In the genomic region with DNA sequence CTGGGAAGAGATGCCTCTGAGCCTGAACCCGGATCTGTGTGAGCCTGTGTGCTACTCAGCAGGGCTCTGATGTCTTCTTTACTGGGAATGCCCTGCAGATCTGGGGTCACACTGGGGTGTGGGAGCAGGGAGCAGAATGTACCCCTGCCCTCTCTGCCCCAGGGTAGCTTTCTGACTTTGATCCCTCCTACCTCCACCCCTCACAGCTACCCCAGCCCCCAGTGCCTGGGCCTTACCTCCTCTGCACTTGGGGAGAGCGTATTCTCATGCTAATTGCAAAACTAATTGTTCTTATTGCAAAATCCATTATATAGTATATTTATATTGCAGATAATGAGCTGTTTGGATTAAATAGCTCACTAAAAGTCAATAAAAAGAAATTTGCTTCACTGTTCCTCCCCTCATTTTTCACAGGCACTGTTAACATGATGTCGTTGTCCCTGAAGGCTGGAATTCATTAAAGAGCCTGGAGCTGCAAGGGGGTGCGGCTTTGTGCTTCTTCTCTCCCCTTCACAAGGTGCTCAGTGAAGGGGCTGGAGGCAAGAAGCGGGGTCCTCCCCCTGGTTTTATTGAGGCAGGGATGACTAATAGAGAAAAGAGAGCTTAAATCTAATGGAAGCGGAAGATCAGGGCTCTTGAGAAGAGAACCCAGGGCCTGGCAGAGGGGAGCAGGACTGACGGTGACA, we compare ENCODE assay signal across 26 mouse cellular contexts.
DNase-seq lines count a peak whose midpoint lies in the region; ATAC-seq and TF ChIP-seq lines count a peak whose summit lies in the region.
"Had no signal": no experiment of that assay in that cellular context is flagged by ENCODE, and none has a peak within 500 bp of the region (broad histone marks: within the 10 kb centered on the region; RNA-seq: fewer than 3 reads in every experiment).

No protein-coding gene starts in this region.

- WGBS in embryonic facial prominence, embryonic 11.5 days: 32% methylated on average over 7 of the region's 7 CpGs
- 29% methylated on average over 7 of the region's 7 CpGs for WGBS in embryonic facial prominence, embryonic 10.5 days
- 25% methylated on average over 7 of the region's 7 CpGs for WGBS in hindbrain, embryonic 12.5 days
- 23% methylated on average over 7 of the region's 7 CpGs for WGBS in hindbrain, embryonic 11.5 days
- 24% methylated on average over 7 of the region's 7 CpGs for WGBS in midbrain, embryonic 15.5 days
- 33% methylated on average over 7 of the region's 7 CpGs for WGBS in midbrain, postnatal 0 days
- WGBS in neural tube, embryonic 15.5 days: 17% methylated on average over 7 of the region's 7 CpGs

- ATAC-seq in embryonic facial prominence, embryonic 11.5 days (replicated peaks; ENCODE audit: insufficient number of reproducible peaks, low FRiP score, low TSS enrichment, low read depth): no peak
- ATAC-seq in hindbrain, embryonic 12.5 days (ENCODE audit: low FRiP score): 0 out of 2 replicates have a peak, but pooled peaks have one; percentile 22
- ATAC-seq in hindbrain, embryonic 11.5 days (ENCODE audit: low FRiP score): no peak
- no peak for ATAC-seq in midbrain, embryonic 15.5 days (replicated peaks)
- no peak for ATAC-seq in midbrain, postnatal 0 days (ENCODE audit: low FRiP score)
- ATAC-seq in neural tube, embryonic 15.5 days (ENCODE audit: low FRiP score): peak; percentile 45; the same call in 1 of the 2 replicates
- ATAC-seq: activated CD4-positive, CD25-positive, alpha-beta regulatory T cell, adult 4 months; forebrain, embryonic 13.5 days; inflammation-experienced regulatory T-cells, adult 6 months; intestine, embryonic 16.5 days had no signal

- DNase-seq in embryonic facial prominence, embryonic 11.5 days (ENCODE audit: low spot score): peak; percentile 20
- no peak for DNase-seq in embryonic facial prominence, embryonic 10.5 days (ENCODE audit: low spot score)
- DNase-seq in hindbrain, embryonic 11.5 days (ENCODE audit: low spot score): no peak
- no peak for DNase-seq in midbrain, postnatal 0 days (ENCODE audit: low spot score)
- no peak for DNase-seq in adrenal gland, postnatal 10 days
- DNase-seq: adrenal gland, adult 8-10 months; adrenal gland, postnatal 36 days; cerebellum, adult 11 months; cerebellum, adult 2 months; cerebellum, adult 9-11 months; cerebellum, postnatal 25 days; gastrocnemius, postnatal 25 days; heart, adult 18-20 months; heart, postnatal 10 days; heart, postnatal 36 days had no signal

- H3K4me3 ChIP-seq in embryonic facial prominence, embryonic 11.5 days (ENCODE audit: low read depth, low read length): no peak overlapping the region
- no peak overlapping the region for H3K4me3 ChIP-seq in embryonic facial prominence, embryonic 10.5 days
- H3K4me3 ChIP-seq in hindbrain, embryonic 12.5 days: no peak overlapping the region
- H3K4me3 ChIP-seq in hindbrain, embryonic 11.5 days (ENCODE audit: low read depth, low read length): no peak overlapping the region
- H3K4me3 ChIP-seq in midbrain, embryonic 15.5 days: no peak overlapping the region
- H3K4me3 ChIP-seq in midbrain, postnatal 0 days (ENCODE audit: low read depth, low read length): no peak overlapping the region
- no peak overlapping the region for H3K4me3 ChIP-seq in neural tube, embryonic 15.5 days (replicated peaks)
- H3K4me3 ChIP-seq: forebrain, embryonic 10.5 days; forebrain, embryonic 13.5 days; heart, embryonic 12.5 days; heart, embryonic 15.5 days; hindbrain, embryonic 15.5 days had no signal

- no peaks in the 10 kb centered on the region for H3K4me1 ChIP-seq in embryonic facial prominence, embryonic 11.5 days (ENCODE audit: control insufficient read depth, insufficient read depth, low read length)
- peaks cover 9% of the 10 kb centered on the region; the same call in 1 of the 2 replicates for H3K4me1 ChIP-seq in embryonic facial prominence, embryonic 10.5 days
- peaks cover 5% of the 10 kb centered on the region for H3K4me1 ChIP-seq in hindbrain, embryonic 12.5 days
- no peaks in the 10 kb centered on the region for H3K4me1 ChIP-seq in hindbrain, embryonic 11.5 days (replicated peaks; ENCODE audit: control insufficient read depth, insufficient read depth, low read length)
- peaks cover 8% of the 10 kb centered on the region for H3K4me1 ChIP-seq in midbrain, embryonic 15.5 days
- 0 out of 2 replicates have a peak, but pooled peaks cover 3% of the 10 kb centered on the region for H3K4me1 ChIP-seq in midbrain, postnatal 0 days (ENCODE audit: insufficient read depth, low read length)
- H3K4me1 ChIP-seq in neural tube, embryonic 15.5 days: peaks cover 14% of the 10 kb centered on the region; the same call in 1 of the 2 replicates
- H3K4me1 ChIP-seq: heart, embryonic 12.5 days; heart, embryonic 15.5 days had no signal

- no peak for TF ChIP-seq CTCF in midbrain, postnatal 0 days (IDR thresholded peaks at IDR 0.05)

- H3K36me3 ChIP-seq in embryonic facial prominence, embryonic 11.5 days (replicated peaks; ENCODE audit: control insufficient read depth, insufficient read depth, low read depth, low read length): no peaks in the 10 kb centered on the region
- no peaks in the 10 kb centered on the region for H3K36me3 ChIP-seq in embryonic facial prominence, embryonic 10.5 days (replicated peaks)
- no peaks in the 10 kb centered on the region for H3K36me3 ChIP-seq in hindbrain, embryonic 12.5 days
- no peaks in the 10 kb centered on the region for H3K36me3 ChIP-seq in hindbrain, embryonic 11.5 days (ENCODE audit: control insufficient read depth, insufficient read depth, low read length)
- no peaks in the 10 kb centered on the region for H3K36me3 ChIP-seq in midbrain, embryonic 15.5 days (replicated peaks)
- no peaks in the 10 kb centered on the region for H3K36me3 ChIP-seq in midbrain, postnatal 0 days (ENCODE audit: insufficient read depth, low read length)
- no peaks in the 10 kb centered on the region for H3K36me3 ChIP-seq in neural tube, embryonic 15.5 days
- H3K36me3 ChIP-seq: forebrain, embryonic 10.5 days; heart, embryonic 12.5 days; heart, embryonic 15.5 days; hindbrain, embryonic 15.5 days had no signal

- no peak overlapping the region for H3K27ac ChIP-seq in embryonic facial prominence, embryonic 11.5 days (replicated peaks; ENCODE audit: low read depth, low read length)
- no peak overlapping the region for H3K27ac ChIP-seq in embryonic facial prominence, embryonic 10.5 days (replicated peaks)
- H3K27ac ChIP-seq in hindbrain, embryonic 12.5 days: no peak overlapping the region; the same call in 1 of the 2 replicates
- no peak overlapping the region for H3K27ac ChIP-seq in hindbrain, embryonic 11.5 days (ENCODE audit: low read depth, low read length)
- H3K27ac ChIP-seq in midbrain, embryonic 15.5 days: peak overlapping the region; percentile 22; the same call in 1 of the 2 replicates
- H3K27ac ChIP-seq in midbrain, postnatal 0 days (ENCODE audit: low read depth, low read length): no peak overlapping the region
- peak overlapping the region; percentile 51 for H3K27ac ChIP-seq in neural tube, embryonic 15.5 days (replicated peaks)
- H3K27ac ChIP-seq: forebrain, embryonic 10.5 days; forebrain, embryonic 13.5 days; heart, embryonic 15.5 days; hindbrain, embryonic 15.5 days had no signal

- H3K9me3 ChIP-seq in embryonic facial prominence, embryonic 11.5 days (replicated peaks; ENCODE audit: control insufficient read depth, low read length): no peaks in the 10 kb centered on the region
- H3K9me3 ChIP-seq in embryonic facial prominence, embryonic 10.5 days: no peaks in the 10 kb centered on the region
- H3K9me3 ChIP-seq in hindbrain, embryonic 12.5 days (replicated peaks): no peaks in the 10 kb centered on the region
- H3K9me3 ChIP-seq in hindbrain, embryonic 11.5 days (ENCODE audit: control insufficient read depth, low read length): no peaks in the 10 kb centered on the region
- no peaks in the 10 kb centered on the region for H3K9me3 ChIP-seq in midbrain, embryonic 15.5 days
- H3K9me3 ChIP-seq in midbrain, postnatal 0 days (ENCODE audit: low read length): no peaks in the 10 kb centered on the region
- H3K9me3 ChIP-seq in neural tube, embryonic 15.5 days (replicated peaks): no peaks in the 10 kb centered on the region
- H3K9me3 ChIP-seq: forebrain, embryonic 10.5 days; forebrain, embryonic 13.5 days; heart, embryonic 12.5 days; heart, embryonic 15.5 days; hindbrain, embryonic 15.5 days had no signal

- H3K27me3 ChIP-seq in embryonic facial prominence, embryonic 11.5 days (ENCODE audit: control insufficient read depth, insufficient read depth, low read length): no peaks in the 10 kb centered on the region
- peaks cover 12% of the 10 kb centered on the region for H3K27me3 ChIP-seq in embryonic facial prominence, embryonic 10.5 days (replicated peaks; ENCODE audit: low read depth, poor library complexity, severe bottlenecking)
- H3K27me3 ChIP-seq in hindbrain, embryonic 12.5 days: peaks cover 9% of the 10 kb centered on the region
- no peaks in the 10 kb centered on the region for H3K27me3 ChIP-seq in hindbrain, embryonic 11.5 days (ENCODE audit: control insufficient read depth, insufficient read depth, low read length)
- 0 out of 2 replicates have a peak, but pooled peaks cover 2% of the 10 kb centered on the region for H3K27me3 ChIP-seq in midbrain, embryonic 15.5 days (replicated peaks)
- peaks cover 3% of the 10 kb centered on the region; the same call in 1 of the 2 replicates for H3K27me3 ChIP-seq in midbrain, postnatal 0 days (ENCODE audit: insufficient read depth, low read length)
- peaks cover 6% of the 10 kb centered on the region for H3K27me3 ChIP-seq in neural tube, embryonic 15.5 days (replicated peaks)
- H3K27me3 ChIP-seq: hindbrain, embryonic 15.5 days had no signal

- no peak overlapping the region for H3K9ac ChIP-seq in embryonic facial prominence, embryonic 11.5 days (replicated peaks; ENCODE audit: low read length)
- no peak overlapping the region for H3K9ac ChIP-seq in hindbrain, embryonic 12.5 days
- no peak overlapping the region for H3K9ac ChIP-seq in hindbrain, embryonic 11.5 days (ENCODE audit: low read depth, low read length)
- H3K9ac ChIP-seq in midbrain, embryonic 15.5 days: no peak overlapping the region
- no peak overlapping the region for H3K9ac ChIP-seq in midbrain, postnatal 0 days (replicated peaks; ENCODE audit: low read length, poor library complexity, severe bottlenecking)
- no peak overlapping the region for H3K9ac ChIP-seq in neural tube, embryonic 15.5 days (replicated peaks)
- H3K9ac ChIP-seq: forebrain, embryonic 13.5 days; heart, embryonic 12.5 days; heart, embryonic 15.5 days; hindbrain, embryonic 15.5 days had no signal

- H3K4me2 ChIP-seq in embryonic facial prominence, embryonic 11.5 days (ENCODE audit: low read depth, low read length): no peak overlapping the region
- no peak overlapping the region for H3K4me2 ChIP-seq in hindbrain, embryonic 12.5 days (replicated peaks)
- H3K4me2 ChIP-seq in hindbrain, embryonic 11.5 days (replicated peaks; ENCODE audit: low read depth, low read length): no peak overlapping the region
- H3K4me2 ChIP-seq in midbrain, embryonic 15.5 days: no peak overlapping the region
- no peak overlapping the region for H3K4me2 ChIP-seq in midbrain, postnatal 0 days (ENCODE audit: low read depth, low read length, poor library complexity, severe bottlenecking)
- no peak overlapping the region for H3K4me2 ChIP-seq in neural tube, embryonic 15.5 days
- H3K4me2 ChIP-seq: forebrain, embryonic 13.5 days; heart, embryonic 12.5 days; heart, embryonic 15.5 days; hindbrain, embryonic 15.5 days had no signal

Comparison
In these comparisons a context has a peak if more than half of its experiments do, and no peak if none do; other contexts are left out.
1. ATAC-seq: peak in hindbrain, embryonic 12.5 days (single experiment) and neural tube, embryonic 15.5 days (single experiment); none in embryonic facial prominence, embryonic 11.5 days (single experiment), hindbrain, embryonic 11.5 days (single experiment), midbrain, embryonic 15.5 days (single experiment) and midbrain, postnatal 0 days (single experiment).
2. H3K27ac ChIP-seq: peak in midbrain, embryonic 15.5 days (single experiment) and neural tube, embryonic 15.5 days (single experiment); none in embryonic facial prominence, embryonic 11.5 days (single experiment), embryonic facial prominence, embryonic 10.5 days (single experiment), hindbrain, embryonic 12.5 days (single experiment), hindbrain, embryonic 11.5 days (single experiment) and midbrain, postnatal 0 days (single experiment).